Mouse (Mus musculus) CH12.LX (cell line): Measurements from ENCODE around the gene Ado. TPM values are rescaled to one million over a fixed set of nuclear protein-coding genes. Genes with fewer than 3 reads are reported as not detected.

Source experiments
- DNase-seq: peaks from one replicate; pipeline ENCODE4 v3.0.0-alpha.2; 2013; ENCODE audit errors: extremely low read depth
- H3K27ac ChIP-seq: 2 replicates; pipeline ENCODE4 v1.5.1; 2012; ENCODE audit warnings: low read depth, mild to moderate bottlenecking, control low read depth, moderate library complexity; ENCODE audit not compliant: insufficient read depth
- H3K27me3 ChIP-seq: replicated peaks from 2 replicates; pipeline ENCODE3; 2012; ENCODE audit warnings: inconsistent platforms
- H3K36me3 ChIP-seq, 2 experiments: replicated peaks in 1 of 2; 2 replicates each; pipeline versions ENCODE3 to v1.6.1; 2012; ENCODE audit warnings: inconsistent platforms in 1 of 2, low read length in 1 of 2, mild to moderate bottlenecking in 1 of 2, mixed read lengths in 1 of 2, moderate library complexity in 1 of 2; ENCODE audit not compliant: control insufficient read depth in 1 of 2, insufficient read depth in 1 of 2
- H3K4me1 ChIP-seq, 2 experiments: 2 replicates each; pipeline ENCODE4 v1.6.1; 2012; ENCODE audit warnings: inconsistent platforms in 1 of 2, moderate library complexity in 1 of 2; ENCODE audit not compliant: insufficient read depth in 2 of 2, control insufficient read depth in 1 of 2
- H3K4me2 ChIP-seq: 2 replicates; pipeline ENCODE4 v1.6.1; 2012; ENCODE audit warnings: low read depth, mild to moderate bottlenecking, control low read depth; ENCODE audit not compliant: poor library complexity, insufficient read depth, severe bottlenecking
- H3K4me3 ChIP-seq, 3 experiments: fragments of 150-350 bp in 1 of 3; sonication (generic) in 1 of 3; replicated peaks in 1 of 3; 2 replicates each; pipeline versions ENCODE3 to v1.5.1; 2011 to 2012; ENCODE audit warnings: low read depth in 2 of 3, low read length in 2 of 3, mild to moderate bottlenecking in 2 of 3, moderate library complexity in 2 of 3, control low read depth in 1 of 3, improper control_type of control experiment in 1 of 3, inconsistent platforms in 1 of 3, mixed read lengths in 1 of 3; ENCODE audit not compliant: poor library complexity in 1 of 3
- H3K79me2 ChIP-seq: replicated peaks from 2 replicates; pipeline ENCODE4 v1.6.1; 2012; ENCODE audit warnings: mild to moderate bottlenecking, moderate library complexity; ENCODE audit not compliant: control insufficient read depth, poor library complexity, insufficient read depth, severe bottlenecking; ENCODE audit errors: extremely low read depth
- H3K9ac ChIP-seq: 2 replicates; pipeline ENCODE4 v1.6.1; 2012; ENCODE audit warnings: low read depth, mild to moderate bottlenecking, control low read depth, moderate library complexity; ENCODE audit not compliant: insufficient read depth
- H3K9me3 ChIP-seq: replicated peaks from 2 replicates; pipeline ENCODE3; 2012; ENCODE audit warnings: low read length, inconsistent platforms, mixed read lengths
- BHLHE40 ChIP-seq: IDR thresholded peaks from 2 replicates; pipeline ENCODE4 v1.6.1; 2011; ENCODE audit warnings: mild to moderate bottlenecking, low read depth, low read length, improper control_type of control experiment
- CHD1 ChIP-seq: IDR thresholded peaks from 2 replicates; pipeline ENCODE4 v1.6.1; 2012; ENCODE audit warnings: low read depth, low read length, improper control_type of control experiment, inconsistent platforms
- CHD2 ChIP-seq: IDR thresholded peaks from 2 replicates; pipeline ENCODE4 v1.6.1; 2011; ENCODE audit warnings: low read length, improper control_type of control experiment
- HCFC1 ChIP-seq: IDR thresholded peaks from 2 replicates; pipeline ENCODE4 v1.6.1; 2012; ENCODE audit warnings: low read depth, mild to moderate bottlenecking, inconsistent platforms, low read length, improper control_type of control experiment
- IRF4 ChIP-seq: IDR thresholded peaks from 2 replicates; pipeline ENCODE4 v1.6.1; 2014; ENCODE audit warnings: low read depth, mild to moderate bottlenecking, inconsistent platforms, low read length, improper control_type of control experiment
- JUN ChIP-seq: IDR thresholded peaks from 2 replicates; pipeline ENCODE4 v1.6.1; 2011; ENCODE audit warnings: low read depth, mild to moderate bottlenecking, low read length, improper control_type of control experiment, moderate library complexity; ENCODE audit not compliant: insufficient read depth
- MAZ ChIP-seq: IDR thresholded peaks from 2 replicates; pipeline ENCODE4 v1.6.1; 2012; ENCODE audit warnings: low read depth, mild to moderate bottlenecking, inconsistent platforms, low read length, improper control_type of control experiment, moderate library complexity
- MEF2A ChIP-seq: IDR thresholded peaks from 2 replicates; pipeline ENCODE4 v1.6.1; 2014; ENCODE audit warnings: low read depth, mild to moderate bottlenecking, inconsistent platforms, low read length, improper control_type of control experiment, borderline replicate concordance
- MXI1 ChIP-seq: IDR thresholded peaks from 2 replicates; pipeline ENCODE4 v1.6.1; 2011; ENCODE audit warnings: mild to moderate bottlenecking, low read depth, low read length, improper control_type of control experiment
- MYC ChIP-seq: IDR thresholded peaks from 2 replicates; pipeline ENCODE4 v1.6.1; 2011; ENCODE audit warnings: low read depth, mild to moderate bottlenecking, improper control_type of control experiment, low read length
- POLR2A ChIP-seq: IDR thresholded peaks from 2 replicates; pipeline ENCODE4 v1.6.1; 2011; ENCODE audit warnings: low read depth, mild to moderate bottlenecking, improper control_type of control experiment, low read length
- RCOR1 ChIP-seq: conservative IDR thresholded peaks from 2 replicates; pipeline ENCODE4 v1.6.1; 2012; ENCODE audit warnings: low read depth, mild to moderate bottlenecking, inconsistent platforms, low read length, improper control_type of control experiment
- SIN3A ChIP-seq: IDR thresholded peaks from 2 replicates; pipeline ENCODE4 v1.6.1; 2012; ENCODE audit warnings: low read length, improper control_type of control experiment, inconsistent platforms
- TCF12 ChIP-seq: IDR thresholded peaks from 2 replicates; pipeline ENCODE4 v1.6.1; 2014; ENCODE audit warnings: low read depth, mild to moderate bottlenecking, inconsistent platforms, low read length, improper control_type of control experiment
- UBTF ChIP-seq: IDR thresholded peaks from 2 replicates; pipeline ENCODE4 v1.6.1; 2012; ENCODE audit warnings: low read depth, mild to moderate bottlenecking, inconsistent platforms, low read length, improper control_type of control experiment, moderate library complexity
- USF1 ChIP-seq: IDR thresholded peaks from 2 replicates; pipeline ENCODE4 v1.6.1; 2014; ENCODE audit warnings: low read depth, mild to moderate bottlenecking, inconsistent platforms, low read length, improper control_type of control experiment
- ZNF384 ChIP-seq: IDR thresholded peaks from 2 replicates; pipeline ENCODE4 v1.6.1; 2012; ENCODE audit warnings: low read depth, low read length, improper control_type of control experiment, inconsistent platforms
- dilution Hi-C: fragments of 300-500 bp; cut with MboI; formaldehyde crosslinking; loops from 2 replicates; pipeline ENCODE4 v1.14.3; 2020; ENCODE audit warnings: low sequenced_read_pairs; ENCODE audit not compliant: extremely low pct_unique_long_range_greater_than_20kb, extremely low pct_ligation_motif_present
- in situ Hi-C: fragments of 300-500 bp; cut with MboI; formaldehyde crosslinking; loops from 3 replicates; pipeline ENCODE4 v1.14.3; 2019; ENCODE audit warnings: low sequenced_read_pairs, low pct_ligation_motif_present, low pct_unique_long_range_greater_than_20kb, mixed read lengths
- polyA plus RNA-seq: library from polyadenylated mRNA; unstranded; fragments of >175 nt; gene quantifications from 2 replicates; pipeline ENCODE4 v1.2.1, GENCODE M21; 2012; ENCODE audit warnings: low read depth; ENCODE audit not compliant: insufficient read length
- total RNA-seq, 2 experiments: library from RNA; depleted of rRNA; stranded (reverse); fragments of 300-350 nt in 1 of 2; fragments of >200 nt in 1 of 2; gene quantifications; 2 replicates each; pipeline ENCODE4 v1.2.3; 2012 to 2014

Gene Ado
- total and polyA plus RNA-seq, 3 experiments, result 10.3 to 14.8 (median 12.3) TPM

- Histone ChIP-seq H3K4me1 (peaks cover 8 to 55% of the 10 kb centered on the region in 2 experiments), H3K9me3 (no peaks in the 10 kb centered on the region), H3K27ac (peak overlapping the region; percentile 59), H3K4me2 (peak overlapping the region; percentile 80), H3K9ac (peak overlapping the region; percentile 84), H3K79me2 (peaks cover 22% of the 10 kb centered on the region), H3K4me3 (peak overlapping the region; percentile 74 to 96 (median 95)), H3K27me3 (no peaks in the 10 kb centered on the region), H3K36me3 (peaks cover 3 to 21% of the 10 kb centered on the region in 2 experiments)
- TF ChIP-seq UBTF, result peak; percentile 67; the same call in 1 of the 2 replicates
- TF ChIP-seq POLR2A, result no peak
- peak; percentile 67 for TF ChIP-seq BHLHE40
- peak; percentile 43 for TF ChIP-seq MXI1
- in situ Hi-C loops, result loop anchor here (10.0 to 25.0 kb wide), 2 partner anchors 96 to 236 kb away; no protein-coding TSS in a partner anchor
- dilution Hi-C loops, result no loop called here
- DNase-seq, result no peak
Observed at GRCm38 (mm10) chr10:67548261-67548854, 397 bp downstream of the Ado start.

GRCm38 (mm10) chr10:67547850-67548260 lies 900 bp downstream of the Ado start:
- Histone ChIP-seq H3K27me3 (no peaks in the 10 kb centered on the region), H3K79me2 (peaks cover 22% of the 10 kb centered on the region), H3K9ac (peak overlapping the region; percentile 84), H3K27ac (peak overlapping the region; percentile 59; the same call in 1 of the 2 replicates), H3K36me3 (peaks cover 3 to 21% of the 10 kb centered on the region in 2 experiments), H3K4me1 (peaks cover 8 to 54% of the 10 kb centered on the region in 2 experiments), H3K4me2 (peak overlapping the region; percentile 80), H3K9me3 (no peaks in the 10 kb centered on the region), H3K4me3 (peak overlapping the region; percentile 74 to 96 (median 95))
- DNase-seq, result no peak
- TF ChIP-seq MEF2A (no peak), JUN (no peak), CHD1 (no peak), CHD2 (no peak), POLR2A (no peak), IRF4 (no peak), RCOR1 (no peak)
- dilution Hi-C loops (no loop called here), in situ Hi-C loops (loop anchor here (10.0 to 25.0 kb wide), 2 partner anchors 97 to 236 kb away; no protein-coding TSS in a partner anchor)

- Histone ChIP-seq H3K4me1 (peaks cover 2 to 34% of the 10 kb centered on the region in 2 experiments; a peak in 3 of 4 replicates), H3K36me3 (peaks cover 3 to 17% of the 10 kb centered on the region in 2 experiments), H3K4me2 (no peak overlapping the region), H3K4me3 (no peak overlapping the region), H3K9me3 (peaks cover 8% of the 10 kb centered on the region), H3K27me3 (peaks cover 10% of the 10 kb centered on the region), H3K27ac (no peak overlapping the region), H3K79me2 (no peaks in the 10 kb centered on the region), H3K9ac (no peak overlapping the region)
- dilution Hi-C loops, result no loop called here
- no peak for TF ChIP-seq JUN
- TF ChIP-seq BHLHE40, result no peak
- TF ChIP-seq USF1, result no peak
- no peak for TF ChIP-seq MXI1
- no peak for TF ChIP-seq TCF12
- no peak for TF ChIP-seq SIN3A
- TF ChIP-seq ZNF384, result no peak
- no peak for TF ChIP-seq HCFC1
- TF ChIP-seq MYC, result no peak
- no peak for TF ChIP-seq MEF2A
- no peak for TF ChIP-seq MAZ
- in situ Hi-C loops, result loop anchor here (10.0 to 25.0 kb wide), 2 partner anchors 104 to 228 kb away; no protein-coding TSS in a partner anchor
- DNase-seq, result no peak
Observed at GRCm38 (mm10) chr10:67540591-67540990, 8.2 kb downstream of the Ado start.
